Mouse (Mus musculus) stomach, embryonic 15.5 days (tissue): ENCODE measurements around the gene Gm11985. TPM values are rescaled to one million over a fixed set of nuclear protein-coding genes. Genes with fewer than 3 reads are reported as not detected.

ENCODE experiments used
- ATAC-seq: fragments of 200-750 bp; cut with Nextera tagmentation; 2 replicates; pipeline ENCODE4 v1.8.0; 2017; ENCODE audit warnings: low read depth, moderate number of reproducible peaks, moderate TSS enrichment; ENCODE audit not compliant: insufficient read depth, low FRiP score
- H3K27ac ChIP-seq: fragments of 300-500 bp; sonication (generic); 2 replicates; pipeline ENCODE4 v1.5.1; 2015; ENCODE audit warnings: mild to moderate bottlenecking, inconsistent platforms
- H3K27me3 ChIP-seq: fragments of 300-500 bp; sonication (generic); replicated peaks from 2 replicates; pipeline ENCODE4 v1.6.1; 2015; ENCODE audit warnings: inconsistent platforms
- H3K36me3 ChIP-seq: fragments of 300-500 bp; sonication (generic); 2 replicates; pipeline ENCODE4 v1.6.1; 2015; ENCODE audit warnings: inconsistent platforms
- H3K4me1 ChIP-seq: fragments of 300-500 bp; sonication (generic); 2 replicates; pipeline ENCODE4 v1.6.1; 2015; ENCODE audit warnings: inconsistent platforms
- H3K4me2 ChIP-seq: fragments of 300-500 bp; sonication (generic); 2 replicates; pipeline ENCODE4 v1.6.1; 2015; ENCODE audit warnings: mild to moderate bottlenecking, inconsistent platforms
- H3K4me3 ChIP-seq: fragments of 300-500 bp; sonication (generic); replicated peaks from 2 replicates; pipeline ENCODE4 v1.5.1; 2015; ENCODE audit warnings: inconsistent platforms
- H3K9ac ChIP-seq: fragments of 300-500 bp; sonication (generic); 2 replicates; pipeline ENCODE4 v1.6.1; 2015; ENCODE audit warnings: inconsistent platforms
- H3K9me3 ChIP-seq: fragments of 300-500 bp; sonication (generic); 2 replicates; pipeline ENCODE4 v1.6.1; 2016; ENCODE audit warnings: inconsistent platforms
- WGBS: fragments of 180-500 bp; shearing (Covaris S2); methylation state at CpG from one replicate; pipeline ENCODE4 v1.1.7; 2015; 5-methylcytosine and 5-hydroxymethylcytosine counted together
- polyA plus RNA-seq: library from polyadenylated mRNA; unstranded; fragments of >200 nt; fragmentation: Nextera tagmentation; extraction: Ambion mirVana; gene quantifications from 2 replicates; pipeline ENCODE4 v1.2.1, GENCODE M21; 2015

Gene Gm11985
- polyA plus RNA-seq, 1 experiment from 2014 or later = not detected

GRCm38 (mm10) chr11:7149471-7149870 lies 38.9 kb downstream of the Gm11985 start:
- Histone ChIP-seq H3K27me3 (no peaks in the 10 kb centered on the region), H3K4me1 (0 out of 2 replicates have a peak, but pooled peaks cover 5% of the 10 kb centered on the region), H3K4me2 (no peak overlapping the region), H3K9me3 (no peaks in the 10 kb centered on the region), H3K27ac (no peak overlapping the region), H3K9ac (no peak overlapping the region), H3K36me3 (no peaks in the 10 kb centered on the region), H3K4me3 (no peak overlapping the region)
- no peak for ATAC-seq
- 61% methylated on average over 7 of the region's 7 CpGs for WGBS

GRCm38 (mm10) chr11:7147945-7148344 lies 40.4 kb downstream of the Gm11985 start:
- Histone ChIP-seq H3K4me1 (0 out of 2 replicates have a peak, but pooled peaks cover 5% of the 10 kb centered on the region), H3K27me3 (no peaks in the 10 kb centered on the region), H3K9me3 (no peaks in the 10 kb centered on the region), H3K36me3 (no peaks in the 10 kb centered on the region), H3K4me3 (no peak overlapping the region), H3K27ac (no peak overlapping the region), H3K9ac (no peak overlapping the region), H3K4me2 (no peak overlapping the region)
- ATAC-seq = no peak
- 75% methylated on average over 7 of the region's 7 CpGs for WGBS

- no peaks in the 10 kb centered on the region for H3K9me3 ChIP-seq
- 89% methylated on average over 8 of the region's 8 CpGs for WGBS
- 0 out of 2 replicates have a peak, but pooled peaks cover 7% of the 10 kb centered on the region for H3K4me1 ChIP-seq
- no peak for ATAC-seq
- H3K4me2 ChIP-seq = no peak overlapping the region
- no peak overlapping the region for H3K27ac ChIP-seq
- H3K27me3 ChIP-seq = no peaks in the 10 kb centered on the region
- H3K36me3 ChIP-seq = no peaks in the 10 kb centered on the region
- H3K4me3 ChIP-seq = no peak overlapping the region
- H3K9ac ChIP-seq = no peak overlapping the region
Measured at GRCm38 (mm10) chr11:7147536-7147935, 40.8 kb downstream of the Gm11985 start.

GRCm38 (mm10) chr11:7145221-7145620 lies 43.1 kb downstream of the Gm11985 start:
- no peaks in the 10 kb centered on the region for H3K27me3 ChIP-seq
- H3K4me1 ChIP-seq = 0 out of 2 replicates have a peak, but pooled peaks cover 8% of the 10 kb centered on the region
- H3K27ac ChIP-seq = no peak overlapping the region
- no peak overlapping the region for H3K4me3 ChIP-seq
- H3K9me3 ChIP-seq = no peaks in the 10 kb centered on the region
- no peak overlapping the region for H3K9ac ChIP-seq
- WGBS = 59% methylated on average over 4 of the region's 4 CpGs
- no peak for ATAC-seq
- no peak overlapping the region for H3K4me2 ChIP-seq
- H3K36me3 ChIP-seq = no peaks in the 10 kb centered on the region

- H3K27me3 ChIP-seq = no peaks in the 10 kb centered on the region
- H3K4me3 ChIP-seq = no peak overlapping the region
- ATAC-seq = no peak
- H3K9me3 ChIP-seq = no peaks in the 10 kb centered on the region
- H3K36me3 ChIP-seq = no peaks in the 10 kb centered on the region
- no peak overlapping the region for H3K9ac ChIP-seq
- WGBS = 88% methylated on average over 11 of the region's 11 CpGs
- 0 out of 2 replicates have a peak, but pooled peaks cover 6% of the 10 kb centered on the region for H3K4me1 ChIP-seq
- H3K4me2 ChIP-seq = no peak overlapping the region
- H3K27ac ChIP-seq = no peak overlapping the region
Measured at GRCm38 (mm10) chr11:7144369-7144768, 44.0 kb downstream of the Gm11985 start.

- no peak overlapping the region for H3K9ac ChIP-seq
- 0 out of 2 replicates have a peak, but pooled peaks cover 3% of the 10 kb centered on the region for H3K4me1 ChIP-seq
- no peaks in the 10 kb centered on the region for H3K9me3 ChIP-seq
- H3K27ac ChIP-seq = peak overlapping the region; percentile 51; the same call in 1 of the 2 replicates
- no peaks in the 10 kb centered on the region for H3K27me3 ChIP-seq
- H3K36me3 ChIP-seq = no peaks in the 10 kb centered on the region
- H3K4me3 ChIP-seq = no peak overlapping the region
- peak; percentile 80 for ATAC-seq
- 34% methylated on average over 3 of the region's 3 CpGs for WGBS
- H3K4me2 ChIP-seq = no peak overlapping the region
Measured at GRCm38 (mm10) chr11:7142725-7143124, 45.6 kb downstream of the Gm11985 start.

- no peak for ATAC-seq
- 0 out of 2 replicates have a peak, but pooled peaks cover 6% of the 10 kb centered on the region for H3K4me1 ChIP-seq
Measured at GRCm38 (mm10) chr11:7140449-7140848, 47.9 kb downstream of the Gm11985 start.

GRCm38 (mm10) chr11:7138370-7138769 lies 50.0 kb downstream of the Gm11985 start:
- ATAC-seq = no peak
- no peak overlapping the region for H3K9ac ChIP-seq
- no peak overlapping the region for H3K4me2 ChIP-seq
- H3K4me3 ChIP-seq = no peak overlapping the region
- no peaks in the 10 kb centered on the region for H3K36me3 ChIP-seq
- H3K27ac ChIP-seq = no peak overlapping the region
- 0 out of 2 replicates have a peak, but pooled peaks cover 6% of the 10 kb centered on the region for H3K4me1 ChIP-seq
- WGBS = 86% methylated on average over 8 of the region's 8 CpGs
- no peaks in the 10 kb centered on the region for H3K27me3 ChIP-seq
- H3K9me3 ChIP-seq = no peaks in the 10 kb centered on the region

More at GRCm38 (mm10) chr11:7140449-7140848, 47.9 kb downstream of the Gm11985 start:
- no peaks in the 10 kb centered on the region for H3K9me3 ChIP-seq
- H3K27ac ChIP-seq = no peak overlapping the region
- no peak overlapping the region for H3K4me2 ChIP-seq
- H3K36me3 ChIP-seq = no peaks in the 10 kb centered on the region
- 91% methylated on average over 3 of the region's 3 CpGs for WGBS
- H3K9ac ChIP-seq = no peak overlapping the region
- no peaks in the 10 kb centered on the region for H3K27me3 ChIP-seq
- H3K4me3 ChIP-seq = no peak overlapping the region

GRCm38 (mm10) chr11:7136246-7136855 lies 52.0 kb downstream of the Gm11985 start:
- no peaks in the 10 kb centered on the region for H3K9me3 ChIP-seq
- no peak overlapping the region for H3K4me3 ChIP-seq
- 0 out of 2 replicates have a peak, but pooled peaks cover 3% of the 10 kb centered on the region for H3K4me1 ChIP-seq
- H3K36me3 ChIP-seq = no peaks in the 10 kb centered on the region
- H3K4me2 ChIP-seq = no peak overlapping the region
- no peaks in the 10 kb centered on the region for H3K27me3 ChIP-seq
- peak; percentile 83 for ATAC-seq
- H3K27ac ChIP-seq = no peak overlapping the region
- WGBS = 79% methylated on average over 5 of the region's 5 CpGs
- no peak overlapping the region for H3K9ac ChIP-seq

- Histone ChIP-seq H3K4me2 (no peak overlapping the region), H3K9me3 (no peaks in the 10 kb centered on the region), H3K36me3 (no peaks in the 10 kb centered on the region), H3K9ac (no peak overlapping the region), H3K27ac (peak overlapping the region; percentile 21; the same call in 1 of the 2 replicates), H3K27me3 (no peaks in the 10 kb centered on the region), H3K4me3 (no peak overlapping the region), H3K4me1 (0 out of 2 replicates have a peak, but pooled peaks cover 3% of the 10 kb centered on the region)
- ATAC-seq = no peak
- WGBS = 86% methylated on average over 9 of the region's 9 CpGs
Measured at GRCm38 (mm10) chr11:7135763-7136162, 52.6 kb downstream of the Gm11985 start.

- Histone ChIP-seq H3K9me3 (no peaks in the 10 kb centered on the region), H3K36me3 (no peaks in the 10 kb centered on the region), H3K4me3 (no peak overlapping the region), H3K4me1 (0 out of 2 replicates have a peak, but pooled peaks cover 3% of the 10 kb centered on the region), H3K27ac (no peak overlapping the region), H3K27me3 (no peaks in the 10 kb centered on the region), H3K9ac (no peak overlapping the region), H3K4me2 (no peak overlapping the region)
- WGBS = 66% methylated on average over 6 of the region's 6 CpGs
- ATAC-seq = no peak
Measured at GRCm38 (mm10) chr11:7135301-7135700, 53.1 kb downstream of the Gm11985 start.

GRCm38 (mm10) chr11:7134319-7134718 lies 54.0 kb downstream of the Gm11985 start:
- H3K4me1 ChIP-seq = 0 out of 2 replicates have a peak, but pooled peaks cover 3% of the 10 kb centered on the region
- WGBS = 74% methylated on average over 5 of the region's 5 CpGs
- no peaks in the 10 kb centered on the region for H3K36me3 ChIP-seq
- H3K27me3 ChIP-seq = no peaks in the 10 kb centered on the region
- no peak overlapping the region for H3K9ac ChIP-seq
- H3K27ac ChIP-seq = no peak overlapping the region
- H3K9me3 ChIP-seq = no peaks in the 10 kb centered on the region
- no peak for ATAC-seq
- H3K4me2 ChIP-seq = no peak overlapping the region
- H3K4me3 ChIP-seq = no peak overlapping the region
